Mouse (Mus musculus) cerebellum, adult 9-11 months (tissue): ENCODE measurements at regions not wholly inside any gene's neighbourhood (a gene's known extent, or its start where the extent isn't known, plus 50 kb on each side); places are given as distances from the start of the nearest gene placed in this dataset.

Source experiments
- DNase-seq: peaks from one replicate; pipeline ENCODE4 v3.0.0; 2022

DNA sequence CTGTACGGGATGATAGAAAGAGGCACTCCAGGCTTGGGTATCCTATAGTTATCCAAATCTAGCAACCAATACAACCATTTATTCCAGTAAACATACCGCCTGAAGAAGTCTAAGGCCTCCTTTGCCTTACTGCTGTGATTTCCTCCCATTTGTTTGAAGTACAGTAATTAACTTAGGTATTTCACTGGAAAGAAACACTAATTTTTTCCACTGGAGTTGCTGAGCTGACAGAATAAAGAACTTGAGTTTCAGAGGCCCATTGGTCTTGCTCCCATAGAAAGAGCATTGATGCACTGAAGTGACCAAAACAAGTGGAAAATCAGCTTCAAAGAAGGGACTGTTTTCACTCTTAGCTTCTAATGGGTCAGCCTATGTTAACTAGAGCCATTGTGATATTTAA is 1100.8 kb upstream of the Gm7489 start:
- DNase-seq = no peak

DNA sequence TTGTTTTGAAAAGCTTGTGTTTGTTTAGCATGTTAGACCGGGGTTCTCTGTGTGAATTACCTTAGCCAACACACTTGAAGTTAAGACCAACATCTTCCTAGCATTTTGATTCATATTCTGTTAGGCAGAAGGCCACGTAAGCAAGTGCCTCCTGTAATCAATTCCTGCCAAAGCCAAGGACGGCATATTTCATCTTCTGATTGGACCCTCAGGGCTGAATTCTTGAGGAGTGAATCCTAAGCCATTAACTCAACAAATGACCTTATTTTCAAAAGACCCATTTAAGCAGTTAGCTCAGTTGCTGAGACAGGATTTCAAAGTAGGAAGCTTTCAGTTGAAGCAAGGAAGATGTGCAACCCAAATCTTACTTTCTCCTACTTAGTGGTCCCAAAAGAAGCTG is 1099.5 kb upstream of the Gm7489 start:
- no peak for DNase-seq

GRCm38 (mm10) chr15:52785976-52786375 is 1098.7 kb upstream of the Gm7489 start:
- no peak for DNase-seq

DNA sequence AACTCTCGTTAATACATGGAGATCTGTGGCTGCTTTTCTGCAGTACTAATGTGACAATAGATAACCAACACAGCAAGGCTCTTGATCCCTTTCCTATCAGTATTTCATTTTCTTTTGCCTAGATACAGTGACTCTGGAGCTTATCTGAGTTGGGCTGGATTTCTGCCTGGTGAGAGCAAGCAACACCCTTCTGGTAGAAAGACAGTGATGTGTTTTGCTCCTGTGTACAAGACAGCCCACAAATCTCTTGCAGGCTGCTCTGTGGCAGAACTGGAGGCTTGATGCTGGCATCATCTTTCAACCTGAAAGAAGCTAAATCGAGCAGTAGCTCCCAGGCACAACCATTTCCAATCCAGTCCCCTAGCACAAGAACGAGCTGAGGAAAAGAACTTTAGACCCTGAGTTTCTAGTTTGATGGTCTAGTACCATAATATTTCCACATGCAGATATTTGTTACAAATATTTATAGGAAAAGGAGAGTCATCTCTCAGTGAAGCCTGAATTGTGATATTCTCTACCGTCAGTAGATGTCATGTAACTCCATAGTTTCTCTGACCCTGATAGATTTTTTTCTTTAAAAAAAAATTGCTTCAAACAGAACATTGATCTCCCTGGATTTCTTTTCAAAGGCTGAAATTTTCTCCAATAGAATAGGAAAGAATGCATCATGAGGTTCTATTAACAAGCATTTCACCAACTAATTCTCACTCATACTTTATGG is 1079.1 kb upstream of the Gm7489 start:
- no peak for DNase-seq

DNA sequence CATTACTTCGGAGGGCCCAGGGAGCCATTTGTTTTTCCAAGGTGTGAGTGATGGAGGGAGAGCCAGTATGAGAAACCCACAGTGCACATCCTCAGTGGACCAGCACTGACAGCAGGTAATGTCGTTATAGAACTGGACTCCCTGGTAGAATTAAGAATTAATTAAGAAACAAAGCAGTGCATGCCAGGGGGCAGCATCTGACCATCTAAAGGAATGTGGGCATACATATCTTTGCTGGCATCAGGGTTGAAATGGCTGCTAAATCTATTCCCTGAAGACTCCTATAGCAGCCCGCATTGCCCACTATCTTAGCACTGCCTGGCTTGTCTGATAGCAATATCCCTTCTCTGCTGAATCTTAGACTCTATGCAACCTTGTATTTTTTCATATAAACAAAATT is 1076.1 kb upstream of the Gm7489 start:
- DNase-seq = no peak

GRCm38 (mm10) chr15:52820796-52821195 is 1063.9 kb upstream of the Gm7489 start:
- DNase-seq = no peak

GRCm38 (mm10) chr15:52836896-52837295 is 1047.8 kb upstream of the Gm7489 start:
- no peak for DNase-seq

DNA sequence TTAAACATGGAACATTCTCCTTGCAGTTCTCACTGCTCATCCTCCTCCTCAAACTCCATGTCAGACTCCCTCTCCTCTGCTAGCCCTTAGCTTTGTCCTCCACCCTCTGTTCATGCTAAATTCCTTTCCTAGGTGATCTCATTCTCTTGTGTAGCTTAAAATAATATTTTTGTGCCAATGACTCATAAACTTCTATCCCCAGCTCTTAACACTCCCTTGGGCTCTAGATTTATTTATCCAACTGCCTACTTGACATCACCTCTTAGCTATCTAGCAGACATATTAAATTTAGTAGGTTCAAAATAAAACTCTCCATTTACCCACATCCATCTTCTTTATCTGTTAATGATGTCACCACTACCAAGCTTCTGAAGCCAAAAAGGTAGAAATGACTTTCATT is 1036.6 kb upstream of the Gm7489 start:
- no peak for DNase-seq

- DNase-seq = no peak
Measured at GRCm38 (mm10) chr15:52858682-52859081, 1026.0 kb upstream of the Gm7489 start.

GRCm38 (mm10) chr15:52863494-52863893 is 1021.2 kb upstream of the Gm7489 start:
- DNase-seq = no peak

DNA sequence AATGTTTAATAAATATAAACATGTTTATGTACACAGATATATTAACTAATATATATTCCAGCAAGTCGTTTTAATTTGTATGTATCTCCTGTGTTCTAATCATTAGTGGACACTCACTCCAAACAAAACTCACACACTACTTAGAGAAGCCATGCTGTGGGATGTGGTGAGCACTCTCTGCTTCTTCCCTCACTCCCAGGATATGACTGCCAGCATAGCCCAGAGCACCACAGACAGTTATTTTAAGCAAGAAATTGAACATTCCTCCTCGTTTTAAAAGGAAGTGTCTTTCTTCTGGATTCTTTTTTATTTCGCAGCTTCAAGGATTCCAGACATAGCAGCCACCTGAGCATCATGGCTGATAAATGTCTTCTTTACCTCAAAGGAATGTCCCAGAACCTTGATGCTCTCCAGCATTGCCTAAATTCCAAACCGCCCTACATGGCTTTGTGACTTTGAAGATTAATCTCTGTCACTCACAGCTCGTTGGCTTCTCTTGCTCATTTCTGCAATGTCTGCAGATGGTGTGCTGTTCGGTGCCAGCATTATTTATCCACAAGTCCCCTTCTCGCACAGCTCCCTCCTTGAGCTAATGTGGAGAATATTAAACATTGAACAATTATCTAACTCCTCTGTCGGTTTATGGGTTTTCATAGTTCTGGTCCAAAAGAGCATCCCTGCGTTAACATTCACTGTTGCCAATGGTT is 992.3 kb upstream of the Gm7489 start:
- no peak for DNase-seq

- DNase-seq = no peak
Measured at GRCm38 (mm10) chr15:52898107-52898506, 986.6 kb upstream of the Gm7489 start.

- no peak for DNase-seq
Measured at GRCm38 (mm10) chr15:52899403-52899802, 985.3 kb upstream of the Gm7489 start.

- DNase-seq = no peak
Measured at GRCm38 (mm10) chr15:52899822-52900221, 984.9 kb upstream of the Gm7489 start.

DNA sequence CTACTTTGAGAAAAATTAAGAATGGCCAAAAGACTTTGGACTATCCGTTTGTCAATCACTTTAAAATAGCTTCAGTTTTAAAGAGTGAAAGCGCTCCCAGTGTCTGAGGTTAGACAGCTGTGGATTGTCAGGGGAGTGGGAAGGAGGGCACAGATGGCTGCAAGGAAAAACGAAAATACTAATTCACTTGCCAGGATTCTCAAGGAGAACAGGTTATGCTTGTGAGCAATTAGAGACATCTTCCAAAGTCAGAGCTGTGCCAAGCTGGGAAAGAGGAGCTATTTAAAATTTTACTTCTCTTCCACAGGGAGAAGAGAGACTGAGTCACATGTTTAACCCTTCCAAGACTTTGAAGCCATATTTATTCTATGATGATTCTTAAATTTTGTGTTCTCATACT is 979.5 kb upstream of the Gm7489 start:
- no peak for DNase-seq

- DNase-seq = no peak
Measured at GRCm38 (mm10) chr15:52907217-52907616, 977.5 kb upstream of the Gm7489 start.

GRCm38 (mm10) chr15:52922277-52922676 is 962.4 kb upstream of the Gm7489 start:
- no peak for DNase-seq

GRCm38 (mm10) chr15:52928408-52928807 is 956.3 kb upstream of the Gm7489 start:
- no peak for DNase-seq

DNA sequence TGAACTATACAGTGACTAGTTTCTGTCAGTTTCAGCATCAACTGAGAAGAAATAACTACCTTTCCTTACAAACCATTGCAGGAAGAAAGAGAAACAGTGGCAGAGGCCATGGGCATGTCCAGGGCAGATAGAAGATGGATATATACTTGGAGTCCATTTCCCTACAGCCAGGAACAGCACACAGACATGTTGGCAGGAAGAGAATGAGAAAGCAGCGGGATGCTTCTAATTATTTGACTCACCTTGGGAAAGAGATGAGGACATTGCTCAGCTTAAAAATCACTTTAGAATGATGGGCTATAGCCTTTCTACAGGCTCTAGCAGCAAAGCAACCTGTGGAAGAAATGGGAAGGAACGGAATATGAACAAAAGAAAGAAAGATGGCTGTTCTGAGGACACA is 947.6 kb upstream of the Gm7489 start:
- DNase-seq = peak; percentile 5

DNA sequence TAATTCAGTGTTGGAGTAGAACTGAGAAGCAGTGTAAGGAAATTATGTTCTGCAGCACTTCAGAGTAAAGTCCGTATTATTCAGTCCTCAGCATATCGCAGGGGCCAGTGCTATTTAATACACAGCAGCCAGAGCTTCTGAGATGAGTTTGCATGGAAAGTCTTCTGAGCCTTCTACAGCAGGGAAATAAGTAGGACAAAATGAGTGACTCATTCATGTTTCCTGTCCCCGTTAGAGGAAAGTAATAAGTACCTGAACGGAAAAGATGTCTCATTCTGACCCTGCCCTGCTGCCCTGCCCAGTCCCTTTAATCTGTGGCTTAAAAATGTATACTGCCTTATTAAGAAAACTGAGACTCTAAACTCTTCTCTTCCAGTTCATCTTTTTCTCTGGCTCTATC is 940.1 kb upstream of the Gm7489 start:
- no peak for DNase-seq

DNA sequence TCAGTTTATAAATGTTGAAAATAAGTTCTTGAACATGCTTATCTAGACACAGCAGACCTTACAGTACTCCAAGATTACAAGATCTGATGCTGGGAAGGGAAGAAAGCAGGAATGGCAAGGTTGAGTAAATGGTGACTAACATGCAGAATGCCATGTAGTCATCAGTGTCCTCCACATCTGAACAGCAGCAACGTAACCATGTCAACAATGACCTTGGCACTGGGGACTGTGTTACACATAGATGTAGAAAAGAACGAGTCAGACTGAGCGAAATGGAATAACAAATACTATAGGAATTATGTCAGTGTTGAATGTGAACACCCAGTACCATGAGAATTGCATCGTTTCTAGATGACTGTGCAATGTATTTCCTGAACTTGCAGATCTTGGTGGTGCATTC is 936.5 kb upstream of the Gm7489 start:
- DNase-seq = no peak

DNA sequence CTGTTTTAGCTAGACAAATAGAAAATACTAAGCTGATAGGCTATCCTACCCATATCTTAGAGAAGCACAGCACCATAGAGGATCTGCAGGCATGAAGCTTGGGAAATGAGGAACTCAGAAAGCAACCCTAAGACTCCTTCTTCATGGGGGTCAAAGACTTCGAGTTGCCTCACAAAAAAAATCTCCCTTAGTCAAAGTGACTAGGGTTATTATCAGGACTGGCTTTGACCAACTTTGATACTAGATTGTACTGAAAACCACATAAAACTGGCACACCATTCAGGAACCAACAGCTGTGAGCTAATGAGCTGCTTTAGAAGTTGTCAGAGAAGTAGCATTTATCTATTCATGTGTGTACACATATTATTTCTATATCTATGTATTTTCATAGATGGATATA is 931.2 kb upstream of the Gm7489 start:
- no peak for DNase-seq

- DNase-seq = no peak
Measured at GRCm38 (mm10) chr15:52954715-52955593, 929.8 kb upstream of the Gm7489 start.

- no peak for DNase-seq
Measured at GRCm38 (mm10) chr15:52959711-52960110, 925.0 kb upstream of the Gm7489 start.
